Mouse (Mus musculus) layer of hippocampus, postnatal 25 days (tissue): Measurements from ENCODE around the gene Abat. TPM values are rescaled to one million over a fixed set of nuclear protein-coding genes. Genes with fewer than 3 reads are reported as not detected.

Experiments
- DNase-seq, 2 experiments: peaks; one replicate each; pipeline ENCODE4 v3.0.0; 2022; ENCODE audit warnings: mixed read lengths in 2 of 2, low spot score in 1 of 2; ENCODE audit errors: extremely low spot score in 1 of 2
- total RNA-seq, 2 experiments: library from RNA; stranded (reverse); gene quantifications; 2 replicates each; pipeline ENCODE4 v1.2.3; 2021

Gene Abat
- total RNA-seq, 2 experiments from 2014 or later, result 136 to 146 TPM

DNA sequence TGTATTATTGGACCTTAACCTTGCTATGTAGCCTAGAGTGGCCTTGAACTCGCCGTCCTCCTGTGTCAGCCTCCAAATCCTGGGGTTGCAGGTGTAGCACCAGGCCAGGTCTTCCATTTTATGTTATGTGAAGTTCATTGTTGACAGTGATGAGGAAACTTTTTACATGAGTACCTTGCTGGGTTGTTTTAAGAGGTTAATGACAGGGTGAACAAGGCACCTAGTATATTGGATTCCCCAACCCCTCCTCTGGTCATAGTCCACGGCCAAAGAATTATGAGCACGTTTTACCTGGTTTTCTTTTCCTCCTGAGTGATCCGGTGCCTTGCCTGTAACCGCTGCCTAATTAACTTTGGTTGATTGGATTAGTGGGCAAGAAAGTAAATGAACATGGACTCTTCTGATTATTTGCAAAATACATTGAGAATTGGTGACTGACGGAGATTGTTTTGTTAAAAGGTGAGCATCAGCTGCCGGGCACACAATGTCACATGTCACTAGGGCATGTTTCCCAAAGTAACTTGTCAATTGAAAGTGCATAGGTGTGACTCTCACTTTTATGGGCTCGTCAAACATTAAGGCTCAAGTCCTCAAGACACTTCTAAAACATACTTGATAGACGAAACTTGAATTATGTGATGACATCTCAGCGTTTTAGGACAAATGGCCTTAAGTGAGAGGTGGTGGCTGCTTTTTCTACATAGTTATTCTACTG, 57.8 kb downstream of the Abat start:
- DNase-seq, result no peak

- DNase-seq, result no peak
Observed at GRCm38 (mm10) chr16:8573041-8573440, 59.8 kb downstream of the Abat start.

DNA sequence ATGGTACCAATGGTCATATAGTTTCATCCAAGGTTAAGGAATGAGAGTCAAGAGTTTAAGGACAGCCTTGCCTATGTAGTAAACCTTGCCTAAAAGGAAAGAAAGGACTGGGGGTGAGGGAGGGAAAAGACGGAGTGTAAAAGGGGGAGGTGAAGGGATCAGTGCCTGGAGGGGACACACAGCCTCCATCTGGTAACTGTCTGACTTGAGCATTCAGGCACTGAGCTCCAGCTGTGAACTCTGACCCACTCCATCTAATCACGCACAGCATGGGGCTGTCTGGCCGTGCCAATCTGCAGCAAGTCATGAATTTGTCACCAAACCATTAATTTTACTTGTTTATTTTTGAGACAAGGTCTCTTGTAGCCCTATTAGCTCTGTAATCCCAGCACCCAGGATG, 60.5 kb downstream of the Abat start:
- DNase-seq, result no peak

DNA sequence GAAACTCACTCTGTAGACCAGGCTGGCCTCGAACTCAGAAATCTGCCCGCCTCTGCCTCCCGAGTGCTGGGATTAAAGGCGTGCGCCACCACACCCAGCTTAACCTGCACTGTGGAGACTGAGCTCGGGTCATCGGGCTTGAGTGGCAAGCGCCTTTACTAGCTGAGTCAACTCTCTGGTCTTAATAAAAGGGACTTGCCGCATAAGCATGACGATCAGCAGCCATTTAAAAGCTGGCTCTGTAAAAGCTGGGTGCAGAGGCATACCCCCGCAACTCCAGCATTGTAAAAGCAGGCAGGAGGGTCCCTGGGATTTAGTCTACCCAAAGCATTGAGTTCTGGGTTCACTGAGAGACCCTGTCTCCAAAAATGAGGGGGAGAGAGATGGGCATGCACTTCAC, 61.1 kb downstream of the Abat start:
- no peak for DNase-seq

DNA sequence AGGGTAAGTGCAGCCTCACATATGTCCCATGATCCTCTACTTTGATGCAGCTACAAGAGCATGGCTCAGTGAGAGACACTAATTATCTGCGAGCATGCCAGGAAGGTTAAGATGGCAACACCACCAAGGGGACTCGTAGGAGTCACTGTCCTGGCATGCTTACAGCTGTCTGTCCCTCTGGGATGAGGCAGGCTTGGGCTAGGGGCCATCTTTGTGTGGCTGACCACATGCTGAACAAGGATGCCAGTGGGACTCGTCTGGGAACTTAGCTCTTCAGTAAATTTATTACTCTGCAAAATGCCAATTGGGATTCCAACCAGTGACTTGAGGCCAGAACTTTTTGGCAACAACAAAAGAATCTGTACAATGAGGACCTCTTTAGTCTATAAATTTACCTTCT, 62.9 kb downstream of the Abat start:
- DNase-seq, result no peak

- DNase-seq, result no peak
Observed at GRCm38 (mm10) chr16:8576901-8577300, 63.7 kb downstream of the Abat start.

GRCm38 (mm10) chr16:8578326-8578725, 65.1 kb downstream of the Abat start:
- DNase-seq, result no peak

- no peak for DNase-seq
Observed at GRCm38 (mm10) chr16:8579546-8579945, 66.3 kb downstream of the Abat start.

GRCm38 (mm10) chr16:8581661-8582239, 68.5 kb downstream of the Abat start:
- DNase-seq, result no peak

DNA sequence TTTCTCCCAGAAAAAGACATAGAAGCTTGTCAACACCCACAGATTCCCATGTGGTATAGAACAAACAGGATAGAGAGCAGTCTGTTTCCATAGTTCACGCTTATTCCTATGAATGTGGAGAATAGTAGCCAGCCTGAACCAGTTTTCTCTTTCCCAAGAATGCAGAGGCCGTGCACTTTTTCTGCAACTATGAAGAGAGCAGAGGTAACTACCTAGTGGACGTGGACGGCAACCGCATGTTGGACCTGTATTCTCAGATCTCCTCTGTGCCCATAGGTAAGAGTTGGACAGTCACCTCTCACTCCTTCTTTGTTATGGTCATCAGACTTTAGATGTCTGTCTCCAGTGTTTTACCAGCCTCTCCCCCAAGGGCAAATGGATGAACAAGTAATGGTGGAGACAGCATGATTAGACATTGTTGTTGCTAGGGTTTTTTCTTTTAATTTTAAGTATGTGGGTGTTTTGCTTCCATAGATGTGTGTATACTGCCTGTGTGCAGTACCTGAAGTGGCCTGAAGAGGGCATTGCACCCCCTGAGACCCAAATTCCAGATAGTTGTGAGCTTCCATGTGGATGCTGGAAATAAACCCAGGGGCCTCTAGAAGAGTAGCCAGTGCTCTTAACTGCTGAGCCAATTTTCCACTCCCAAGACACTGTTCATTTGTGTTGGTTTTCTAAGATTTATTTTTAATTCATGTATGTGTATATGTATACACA, 69.5 kb downstream of the Abat start:
- DNase-seq, result no peak

GRCm38 (mm10) chr16:8584248-8584647, 71.0 kb downstream of the Abat start:
- DNase-seq, result no peak

GRCm38 (mm10) chr16:8585056-8585455, 71.8 kb downstream of the Abat start:
- no peak for DNase-seq

DNA sequence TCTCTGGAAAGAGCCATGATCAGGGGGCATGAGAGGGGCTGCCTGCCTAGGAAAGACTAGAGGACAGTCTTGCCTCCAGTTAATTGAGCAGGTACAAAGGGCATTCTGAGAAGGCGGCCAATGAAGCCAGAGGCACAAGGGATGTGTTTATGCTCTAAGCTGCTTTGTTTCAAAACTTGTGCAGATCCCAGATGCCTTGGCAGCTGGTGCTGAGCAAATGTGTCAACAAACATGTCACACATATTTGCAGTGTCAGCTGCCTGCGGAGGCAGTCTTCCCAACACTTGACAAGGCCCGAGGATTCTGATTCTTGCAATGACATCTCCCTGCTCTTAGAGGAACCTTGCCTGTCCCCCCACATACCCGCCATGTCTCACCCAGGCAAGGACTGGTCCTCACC, 82.2 kb downstream of the Abat start:
- peak; percentile 34 to 58 for DNase-seq

- DNase-seq, result no peak
Observed at GRCm38 (mm10) chr16:8596336-8596735, 83.1 kb downstream of the Abat start.

- no peak for DNase-seq
Observed at GRCm38 (mm10) chr16:8597516-8597915, 84.3 kb downstream of the Abat start.

- DNase-seq, result no peak
Observed at GRCm38 (mm10) chr16:8603789-8604188, 90.6 kb downstream of the Abat start.

GRCm38 (mm10) chr16:8610397-8610796, 97.2 kb downstream of the Abat start:
- no peak for DNase-seq

- no peak for DNase-seq
Observed at GRCm38 (mm10) chr16:8612214-8613005, 99.2 kb downstream of the Abat start.

DNA sequence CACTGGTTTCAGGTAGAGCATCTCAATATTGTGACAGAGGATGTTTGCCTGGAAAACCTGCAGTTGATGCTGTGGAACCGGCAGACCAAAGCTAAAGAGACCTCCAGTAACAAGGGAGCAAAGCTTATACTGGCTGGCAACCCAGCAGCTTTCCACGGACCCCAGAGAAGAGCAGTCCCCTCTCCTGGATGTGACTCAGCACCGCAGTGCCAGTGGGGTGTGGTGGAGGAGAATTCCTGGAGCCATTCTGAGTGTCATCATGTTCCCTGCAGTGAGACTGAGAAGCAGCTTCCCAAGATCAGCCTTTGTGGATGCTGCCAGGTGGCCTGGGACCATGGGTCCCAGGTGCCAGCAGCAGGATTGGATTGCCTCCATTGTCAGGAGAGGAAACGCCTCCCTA, 99.8 kb downstream of the Abat start:
- DNase-seq, result no peak

DNA sequence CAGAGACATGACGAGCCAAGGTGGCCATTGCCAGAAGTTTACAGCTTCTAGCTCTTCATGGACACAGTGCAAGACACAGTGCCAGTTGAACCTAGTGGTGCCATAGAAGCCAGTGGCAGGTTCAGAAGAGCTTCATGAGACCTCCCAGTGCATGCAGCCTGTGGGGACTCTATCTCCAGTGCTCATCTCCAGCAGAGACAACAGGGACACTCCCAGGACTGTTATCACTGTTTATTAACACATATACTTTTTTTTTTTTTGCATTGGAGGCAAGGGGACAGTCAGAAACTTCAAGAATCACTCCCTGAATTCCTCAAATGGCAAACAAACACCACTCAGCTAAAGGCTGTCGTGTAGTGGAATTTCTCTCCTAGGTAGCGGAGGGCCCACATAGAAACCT, 100.2 kb downstream of the Abat start:
- no peak for DNase-seq
